Mouse (Mus musculus) T-cell, adult 2 months (primary cell): Measurements from ENCODE around the gene Tulp1.

Source experiments
- DNase-seq: peaks from one replicate; pipeline ENCODE4 v3.0.0; 2022; ENCODE audit warnings: low spot score

Tulp1 gene

DNA sequence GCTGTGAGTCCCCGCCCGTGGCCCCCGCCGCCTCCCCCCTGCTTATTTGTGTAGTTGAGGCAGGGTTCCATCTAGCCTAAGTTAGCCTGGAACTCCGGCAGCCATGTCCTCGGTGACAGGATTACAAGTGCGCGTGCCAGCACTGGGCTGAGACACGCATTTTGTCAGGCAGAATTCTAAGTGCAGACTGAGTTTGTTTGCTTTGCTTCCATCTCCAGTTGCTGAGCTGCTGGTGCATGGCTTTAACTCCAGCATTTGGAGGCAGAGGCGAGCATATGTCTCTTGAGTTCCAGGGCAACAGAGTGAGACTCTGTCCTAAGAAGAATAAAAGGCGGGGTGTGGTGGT, 51.2 kb downstream of the Tulp1 start:
- no peak for DNase-seq

- peak; percentile 95 for DNase-seq
Measured at GRCm38 (mm10) chr17:28313212-28313879, 51.7 kb downstream of the Tulp1 start, which contains the start of gene Fance. Fance (plus strand) TSS chr17:28313519.

DNA sequence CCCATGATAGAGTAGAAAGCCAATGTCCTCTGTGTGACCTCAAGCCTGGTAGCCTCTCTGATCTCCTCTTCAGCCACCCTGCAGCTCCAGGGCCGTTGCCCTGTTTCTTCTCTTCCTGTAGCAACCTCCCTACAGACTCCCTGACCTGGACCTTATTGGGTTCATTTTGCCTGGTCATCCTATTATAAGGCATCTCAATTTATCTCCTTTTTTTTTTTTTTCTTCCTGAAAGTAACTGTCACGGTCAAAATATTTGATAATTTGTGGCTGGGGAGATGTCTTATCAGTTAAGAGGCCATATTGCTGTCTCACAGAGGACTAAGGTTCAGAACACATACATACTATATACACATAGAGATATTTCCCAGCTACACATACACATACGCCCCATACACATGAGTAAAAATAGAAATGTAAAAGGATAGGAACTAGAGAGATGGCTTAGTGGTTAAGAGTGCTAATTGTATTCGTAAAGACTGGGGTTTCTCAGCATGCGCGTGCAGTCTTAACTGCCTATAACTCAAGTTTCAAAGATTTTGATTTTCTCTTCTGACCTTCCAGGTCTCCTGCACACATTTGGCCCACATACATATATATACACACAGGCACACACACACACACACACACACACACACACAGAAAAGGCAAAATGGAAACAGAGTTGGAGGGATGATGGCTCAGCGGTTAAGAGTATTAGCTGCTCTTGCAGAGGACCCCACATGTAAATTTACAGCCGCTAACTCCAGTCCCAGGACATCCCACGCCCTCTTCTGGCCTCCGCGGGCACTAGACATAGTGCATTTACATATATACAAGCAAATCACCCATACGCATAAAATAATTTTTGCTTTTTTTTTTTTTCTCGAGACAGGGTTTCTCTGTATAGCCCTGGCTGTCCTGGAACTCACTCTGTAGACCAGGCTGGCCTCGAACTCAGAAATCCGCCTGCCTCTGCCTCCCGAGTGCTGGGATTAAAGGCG, 52.5 kb downstream of the Tulp1 start:
- DNase-seq: peak; percentile 28

DNA sequence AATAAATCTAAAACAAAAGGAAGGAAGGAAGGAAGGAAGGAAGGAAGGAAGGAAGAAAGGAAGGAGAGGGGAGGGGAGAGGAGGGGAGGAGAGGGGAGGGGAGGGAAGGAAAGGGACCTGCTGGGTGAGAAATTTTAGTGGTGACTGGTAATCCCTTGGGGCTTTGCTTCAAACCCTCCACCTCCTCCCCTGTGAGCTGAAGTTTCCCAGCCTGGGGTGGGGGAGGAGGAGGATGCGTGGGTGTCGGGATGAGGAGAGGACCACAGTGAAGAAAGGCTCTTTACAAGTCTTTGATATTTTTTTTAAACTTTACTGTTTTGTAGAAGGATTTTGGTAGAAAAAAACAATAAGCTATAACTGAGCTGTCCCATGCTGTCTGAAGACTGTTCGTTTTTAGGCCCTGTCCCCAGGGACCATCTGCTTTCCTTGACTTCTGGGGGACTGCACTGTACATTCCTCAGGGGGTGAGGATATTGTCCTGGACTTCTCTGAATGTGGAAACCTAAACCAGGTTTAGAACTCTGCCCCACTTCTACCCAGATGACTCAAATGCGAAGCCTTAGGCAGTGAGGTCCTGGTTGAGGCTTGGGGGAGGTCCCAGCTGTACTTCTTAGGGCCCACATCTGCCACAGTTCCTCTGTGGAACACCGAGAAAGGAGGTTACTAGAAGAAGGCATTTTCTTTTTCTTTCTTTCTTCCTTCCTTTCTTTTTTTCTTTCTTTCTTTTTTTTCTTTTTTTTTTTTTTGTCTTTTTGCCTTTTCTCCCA, 53.5 kb downstream of the Tulp1 start:
- DNase-seq: no peak

- no peak for DNase-seq
Measured at GRCm38 (mm10) chr17:28310831-28311230, 54.2 kb downstream of the Tulp1 start.

DNA sequence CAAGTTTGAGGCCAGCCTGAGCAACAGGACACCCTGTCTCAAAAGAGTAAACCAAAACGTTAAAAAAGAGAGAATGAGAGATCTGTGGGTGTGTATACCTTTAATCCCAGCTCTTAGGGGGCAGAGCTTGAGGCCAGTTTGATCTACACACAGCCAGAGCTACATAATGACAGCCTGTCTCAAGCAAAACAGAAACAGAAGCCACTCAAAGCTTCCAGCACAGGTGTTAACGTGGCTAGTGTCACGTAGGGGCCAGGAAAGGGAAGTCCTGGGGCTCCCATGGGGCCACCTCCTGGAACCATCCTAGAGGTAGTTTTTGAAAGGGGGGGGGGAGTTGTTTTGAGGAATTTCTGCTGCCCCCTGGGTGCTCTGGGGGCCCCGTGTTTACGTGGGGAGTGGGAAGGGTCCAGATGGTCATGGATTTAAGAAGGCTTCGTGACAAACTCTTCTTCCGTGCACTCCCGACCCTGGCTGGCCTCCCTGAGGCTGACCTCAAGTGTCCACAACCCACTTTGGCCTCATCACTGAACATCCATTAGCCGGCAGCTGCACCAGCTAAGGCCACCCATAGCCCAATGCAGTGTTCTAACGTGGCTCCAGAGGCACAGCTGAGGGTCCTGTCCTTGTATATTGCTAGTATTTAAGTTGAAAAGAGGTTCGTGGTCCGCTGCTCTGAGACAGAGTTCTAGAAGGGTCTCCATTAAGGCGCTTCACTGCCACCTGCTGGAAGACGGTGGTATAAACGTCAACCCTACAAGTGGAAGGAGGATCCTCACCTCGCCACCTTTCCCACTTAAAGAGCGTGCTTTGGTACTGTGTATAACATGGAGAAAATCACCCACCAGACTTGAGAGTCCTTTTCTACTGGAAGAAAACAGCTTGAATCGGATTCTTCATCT, 56.5 kb downstream of the Tulp1 start:
- peak; percentile 77 for DNase-seq

DNA sequence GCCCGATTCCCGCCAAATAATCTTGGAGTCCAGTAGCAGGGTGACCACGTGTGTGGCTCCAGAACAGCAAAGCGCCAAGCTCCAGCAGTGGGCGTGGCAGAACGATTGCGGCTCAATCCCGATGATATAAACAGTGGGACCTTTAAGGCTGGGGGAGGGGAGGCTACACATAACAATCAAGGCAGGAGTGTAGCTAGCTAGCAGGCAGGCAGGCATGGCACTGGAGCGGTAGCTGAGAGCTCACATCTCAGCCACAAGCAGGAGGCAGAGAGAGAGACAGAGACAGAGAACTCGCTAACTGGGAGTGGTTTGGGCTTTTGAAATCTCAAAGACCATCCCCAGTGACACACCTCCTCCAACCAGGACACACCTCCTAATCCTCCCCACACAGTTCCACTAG, 59.9 kb downstream of the Tulp1 start:
- DNase-seq: no peak
